Mouse (Mus musculus) pancreas, adult 10 weeks (tissue): ENCODE data around the gene Gm9611. TPM values are rescaled to one million over a fixed set of nuclear protein-coding genes. Genes with fewer than 3 reads are reported as not detected.

ENCODE experiments used
- polyA plus RNA-seq: library from polyadenylated mRNA; stranded (reverse); fragments of 350-450 nt; fragmentation: Illumina TruSeq; extraction: RNeasy Lipid Tissue Mini Kit (QIAGEN cat#74804); gene quantifications from one replicate; pipeline ENCODE4 v1.2.3, GENCODE M21; 2015; ENCODE audit warnings: low read depth, low replicate concordance; ENCODE audit not compliant: insufficient read depth

The Gm9611 gene
- not detected for polyA plus RNA-seq

GRCm38 (mm10) chr14:42297258-42297657 lies at the start of gene Gm9611:
Gene Gm9611 (minus strand): TSS chr14:42297358.

GRCm38 (mm10) chr14:42309910-42310309 lies 12.8 kb upstream of the Gm9611 start, which contains the start of gene Gm7995:
Gene Gm7995 (plus strand): TSS chr14:42310210.

GRCm38 (mm10) chr14:42259948-42260347 lies 37.2 kb downstream of the Gm9611 start, which contains the start of gene Gm17026:
Gene Gm17026 (minus strand): TSS chr14:42260048.

Other genes starting within 250 kb of the Gm9611 start
- gene Gm7951, start 180.0 kb downstream of the Gm9611 start, polyA plus RNA-seq, result not detected
- gene Gm17027, start 134.7 kb downstream of the Gm9611 start, polyA plus RNA-seq, result not detected
- not detected for gene Gm3573, start 106.6 kb downstream of the Gm9611 start, polyA plus RNA-seq
- gene Gm17026, start 37.3 kb downstream of the Gm9611 start, polyA plus RNA-seq, result not detected
- not detected for gene Gm7995, start 12.9 kb upstream of the Gm9611 start, polyA plus RNA-seq
- not detected for gene Gm8005, start 142.3 kb upstream of the Gm9611 start, polyA plus RNA-seq
- not detected for gene Gm8011, start 166.5 kb upstream of the Gm9611 start, polyA plus RNA-seq
- not detected for gene Gm8020, start 205.0 kb upstream of the Gm9611 start, polyA plus RNA-seq
- not detected for gene Gm8024, start 226.9 kb upstream of the Gm9611 start, polyA plus RNA-seq